Mouse (Mus musculus) cerebellum, adult 2 months (tissue): ENCODE measurements around the gene Gm3486.
"Not testable (repeated sequence)": the region's sequence is repeated elsewhere in the genome, so short reads cannot be mapped to it uniquely, and the experiment has no call there.

Experiments
- CTCF ChIP-seq: fragments of 200-500 bp; IDR thresholded peaks from 2 replicates; pipeline ENCODE4 v1.5.1; 2011; ENCODE audit warnings: low read depth, mild to moderate bottlenecking, control low read depth, low read length, moderate library complexity, borderline replicate concordance; ENCODE audit not compliant: insufficient read depth
- POLR2A ChIP-seq: fragments of 200-500 bp; IDR thresholded peaks from 2 replicates; pipeline ENCODE4 v1.6.1; 2011; ENCODE audit warnings: low read length, control low read depth, borderline replicate concordance; ENCODE audit not compliant: insufficient read depth

- not testable (repeated sequence) for TF ChIP-seq CTCF, POLR2A
Observed at GRCm38 (mm10) chr14:41520683-41521082, 31.4 kb upstream of the Gm3486 start.
